Mouse (Mus musculus): ENCODE data around the gene Ier2. TPM values are rescaled to one million over a fixed set of nuclear protein-coding genes. Genes with fewer than 3 reads are reported as not detected.

Gene Ier2
- 10 to 100 TPM; 12.6 to 16.5 TPM for total RNA-seq (2021)

- DNase-seq: peak; percentile 96 to 98
- intact Hi-C loops (cut with DNase I): loop anchor here (5.0 kb wide), 2 partner anchors 315 to 460 kb away; partner anchors contain the start of gene Junb
These were observed at the start of gene Ier2 for GRCm38 (mm10) chr8:84662581-84663065. Gene Ier2, minus strand, starts transcription at chr8:84662852.

- intact Hi-C loops (cut with DNase I): no loop called here
- DNase-seq: peak in 1 of 2 experiments; percentile 76
These were observed 49.5 kb upstream of the Ier2 start for GRCm38 (mm10) chr8:84711933-84712758.

GRCm38 (mm10) chr8:84711312-84711711 lies 48.7 kb upstream of the Ier2 start:
- DNase-seq: no peak

GRCm38 (mm10) chr8:84709931-84710330 lies 47.3 kb upstream of the Ier2 start:
- DNase-seq: no peak
- intact Hi-C loops (cut with DNase I): loop anchor here (1.0 to 5.0 kb wide), 4 partner anchors 15 to 118 kb away; no protein-coding TSS in a partner anchor

More at GRCm38 (mm10) chr8:84711312-84711711, 48.7 kb upstream of the Ier2 start:
- intact Hi-C loops (cut with DNase I): no loop called here

GRCm38 (mm10) chr8:84708774-84709475 lies 46.3 kb upstream of the Ier2 start:
- DNase-seq: peak; percentile 90
- intact Hi-C loops (cut with DNase I): loop anchor here (1.0 to 5.0 kb wide), 3 partner anchors 16 to 117 kb away; no protein-coding TSS in a partner anchor

GRCm38 (mm10) chr8:84708071-84708541 lies 45.5 kb upstream of the Ier2 start:
- peak in 1 of 2 experiments; percentile 55 for DNase-seq
- intact Hi-C loops (cut with DNase I): loop anchor here (5.0 kb wide), 1 partner anchor 116 kb away; no protein-coding TSS in a partner anchor

GRCm38 (mm10) chr8:84707267-84707883 lies 44.7 kb upstream of the Ier2 start:
- intact Hi-C loops (cut with DNase I): loop anchor here (5.0 kb wide), 1 partner anchor 115 kb away; no protein-coding TSS in a partner anchor
- DNase-seq: peak; percentile 56 to 69

- intact Hi-C loops (cut with DNase I): loop anchor here (5.0 kb wide), 1 partner anchor 114 kb away; no protein-coding TSS in a partner anchor
- DNase-seq: peak; percentile 63 to 69
These were observed 44.1 kb upstream of the Ier2 start for GRCm38 (mm10) chr8:84706610-84707266.

- DNase-seq: no peak
- intact Hi-C loops (cut with DNase I): loop anchor here (5.0 kb wide), 1 partner anchor 114 kb away; no protein-coding TSS in a partner anchor
These were observed 43.3 kb upstream of the Ier2 start for GRCm38 (mm10) chr8:84705960-84706359.

- intact Hi-C loops (cut with DNase I): loop anchor here (5.0 kb wide), 1 partner anchor 113 kb away; no protein-coding TSS in a partner anchor
- peak; percentile 44 to 68 for DNase-seq
These were observed 42.5 kb upstream of the Ier2 start for GRCm38 (mm10) chr8:84704867-84705831.

- peak; percentile 89 to 92 for DNase-seq
- intact Hi-C loops (cut with DNase I): no loop called here
These were observed 41.7 kb upstream of the Ier2 start for GRCm38 (mm10) chr8:84704356-84704755.

GRCm38 (mm10) chr8:84703466-84704249 lies 41.0 kb upstream of the Ier2 start:
- intact Hi-C loops (cut with DNase I): no loop called here
- no peak for DNase-seq

GRCm38 (mm10) chr8:84702963-84703465 lies 40.4 kb upstream of the Ier2 start:
- no peak for DNase-seq
- intact Hi-C loops (cut with DNase I): no loop called here

GRCm38 (mm10) chr8:84702561-84702960 lies 39.9 kb upstream of the Ier2 start:
- DNase-seq: no peak
- intact Hi-C loops (cut with DNase I): no loop called here

GRCm38 (mm10) chr8:84700941-84701911 lies 38.6 kb upstream of the Ier2 start, which contains the start of gene Lyl1:
Gene Lyl1, plus strand, starts transcription at chr8:84701457.
- DNase-seq: peak; percentile 79
- intact Hi-C loops (cut with DNase I): no loop called here

GRCm38 (mm10) chr8:84700526-84700925 lies 37.9 kb upstream of the Ier2 start:
- intact Hi-C loops (cut with DNase I): no loop called here

More at GRCm38 (mm10) chr8:84700526-84700925, 37.9 kb upstream of the Ier2 start:
- DNase-seq: no peak

Data from heart, postnatal 36 days (tissue).